ENCODE assay signal across 11 mouse cellular contexts in genomic region chr3:144010558-144010957, GRCm38 (mm10).
A peak's percentile ranks its signal among the peaks of the same experiment; 100 is the strongest.
DNase-seq lines count a peak whose midpoint lies in the region; ATAC-seq lines count a peak whose summit lies in the region.
"Had no signal": no experiment of that assay in that cellular context is flagged by ENCODE, and none has a peak within 500 bp of the region (broad histone marks: within the 10 kb centered on the region; RNA-seq: fewer than 3 reads in every experiment).

No protein-coding gene starts in this region.

- WGBS in heart, embryonic 14.5 days: 23% methylated on average over 6 of the region's 6 CpGs
- WGBS in embryonic facial prominence, embryonic 14.5 days: 13% methylated on average over 6 of the region's 6 CpGs

- no peaks in the 10 kb centered on the region for H3K9me3 ChIP-seq in heart, embryonic 14.5 days (ENCODE audit: control insufficient read depth, low read length)
- H3K9me3 ChIP-seq in embryonic facial prominence, embryonic 14.5 days (ENCODE audit: control insufficient read depth, low read length): no peaks in the 10 kb centered on the region

- no peak overlapping the region for H3K27ac ChIP-seq in heart, embryonic 14.5 days (replicated peaks in 1 of 2; ENCODE audit: control insufficient read depth in 1 of 2, insufficient read depth in 1 of 2, low read depth in 2 of 2, low read length in 2 of 2)
- H3K27ac ChIP-seq in embryonic facial prominence, embryonic 14.5 days (replicated peaks; ENCODE audit: low read depth, low read length): no peak overlapping the region

- H3K4me3 ChIP-seq in heart, embryonic 14.5 days (ENCODE audit: control insufficient read depth in 1 of 2, insufficient read depth in 1 of 2, low read depth in 1 of 2, low read length in 2 of 2): no peak overlapping the region
- no peak overlapping the region for H3K4me3 ChIP-seq in embryonic facial prominence, embryonic 14.5 days (ENCODE audit: low read depth, low read length)

- ATAC-seq in heart, embryonic 14.5 days (ENCODE audit: insufficient number of reproducible peaks, insufficient read depth, low FRiP score, low read depth): no peak
- peak; percentile 54 for ATAC-seq in embryonic facial prominence, embryonic 14.5 days (ENCODE audit: low read depth)

- peaks cover 3 to 10% of the 10 kb centered on the region in 2 experiments; a peak in 3 of 4 replicates for H3K4me1 ChIP-seq in heart, embryonic 14.5 days (ENCODE audit: control insufficient read depth in 2 of 2, insufficient read depth in 2 of 2, low read length in 2 of 2)
- peaks cover 24% of the 10 kb centered on the region for H3K4me1 ChIP-seq in embryonic facial prominence, embryonic 14.5 days (ENCODE audit: control insufficient read depth, insufficient read depth, low read length)

- no peak for DNase-seq in heart, postnatal 10 days
- DNase-seq in brain, adult 2 months (ENCODE audit: low read depth, low spot score): peak; percentile 19
- no peak for DNase-seq in embryonic facial prominence, embryonic 14.5 days (ENCODE audit: low spot score)
- peak; percentile 17 for DNase-seq in kidney, postnatal 14 days
- DNase-seq in adrenal gland, postnatal 36 days: no peak
- DNase-seq in B cell, adult 2 months: no peak
- no peak for DNase-seq in spleen, postnatal 4 days (ENCODE audit: low spot score in 2 of 2)
- DNase-seq: heart, postnatal 36 days; lung, adult 18-20 months; right cerebral cortex, postnatal 14 days had no signal

- H3K36me3 ChIP-seq in heart, embryonic 14.5 days (ENCODE audit: control insufficient read depth, insufficient read depth, low read length): no peaks in the 10 kb centered on the region
- H3K36me3 ChIP-seq in embryonic facial prominence, embryonic 14.5 days (ENCODE audit: control insufficient read depth, insufficient read depth, low read length): no peaks in the 10 kb centered on the region

- H3K27me3 ChIP-seq in heart, embryonic 14.5 days (ENCODE audit: control insufficient read depth, insufficient read depth, low read length): no peaks in the 10 kb centered on the region
- H3K27me3 ChIP-seq in embryonic facial prominence, embryonic 14.5 days (replicated peaks; ENCODE audit: control insufficient read depth, insufficient read depth, low read length): no peaks in the 10 kb centered on the region

- no peak overlapping the region for H3K9ac ChIP-seq in heart, embryonic 14.5 days (ENCODE audit: low read length)
- no peak overlapping the region for H3K9ac ChIP-seq in embryonic facial prominence, embryonic 14.5 days (ENCODE audit: low read depth, low read length)

- intact Hi-C loops in heart, postnatal 10 days (cut with DNase I): no loop called here

- H3K4me2 ChIP-seq in heart, embryonic 14.5 days (ENCODE audit: low read length): peak overlapping the region; percentile 45
- H3K4me2 ChIP-seq in embryonic facial prominence, embryonic 14.5 days (ENCODE audit: low read depth, low read length): peak overlapping the region; percentile 2; the same call in 1 of the 2 replicates

Comparison
In these comparisons a context has a peak if more than half of its experiments do, and no peak if none do; other contexts are left out.
1. DNase-seq: peak in brain, adult 2 months (single experiment) and kidney, postnatal 14 days (single experiment); none in heart, postnatal 10 days (0 of 2), embryonic facial prominence, embryonic 14.5 days (single experiment), adrenal gland, postnatal 36 days (0 of 2), B cell, adult 2 months (0 of 2) and spleen, postnatal 4 days (0 of 2).